Mouse (Mus musculus): ENCODE measurements around the gene Wipf1. TPM values are rescaled to one million over a fixed set of nuclear protein-coding genes. Genes with fewer than 3 reads are reported as not detected.

Wipf1 gene
- polyA plus RNA-seq, 1 experiment from 2014 or later: 3.4 TPM

DNA sequence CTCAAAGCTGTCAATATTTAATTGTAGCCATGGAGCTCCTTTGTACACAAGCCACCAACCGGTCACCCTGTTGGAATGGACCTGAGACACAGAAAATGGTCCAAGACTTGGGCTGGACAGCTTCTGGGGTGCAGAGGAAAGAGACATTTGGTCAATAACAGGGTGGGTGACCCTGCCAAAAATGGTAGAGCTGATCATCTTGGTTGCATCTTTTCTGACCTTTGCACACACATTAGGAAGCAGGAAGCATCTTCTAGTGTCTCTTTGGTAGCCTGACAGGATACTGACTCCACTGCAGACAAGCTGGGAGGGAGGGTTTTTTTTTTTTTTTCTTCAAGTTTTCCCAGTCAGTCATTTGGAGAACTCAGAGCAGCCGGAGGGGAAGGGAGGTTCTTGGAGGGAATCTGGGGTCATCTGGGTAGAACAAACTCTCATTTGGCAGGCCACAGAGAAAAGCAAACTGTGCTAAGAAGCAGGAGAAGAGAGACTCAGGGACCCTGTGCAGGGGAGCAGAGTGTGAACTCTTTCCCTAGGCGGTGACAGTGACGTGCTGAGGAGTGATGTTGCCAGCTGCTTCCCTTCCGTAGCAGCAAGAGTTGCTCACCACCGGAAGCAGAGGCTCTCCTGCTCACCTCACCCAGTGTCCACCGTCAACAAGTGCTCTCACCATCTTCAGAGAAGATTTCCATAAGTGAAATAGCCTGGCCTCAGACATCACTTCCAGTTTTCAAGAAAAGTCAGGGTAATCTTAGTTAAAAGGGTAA, 65.9 kb downstream of the Wipf1 start:
- Histone ChIP-seq H3K9me3 (replicated peaks) (no peaks in the 10 kb centered on the region), H3K36me3 (no peaks in the 10 kb centered on the region), H3K9ac (no peak overlapping the region), H3K27ac (peak overlapping the region; percentile 11; the same call in 1 of the 2 replicates), H3K4me1 (replicated peaks) (peaks cover 50% of the 10 kb centered on the region), H3K27me3 (no peaks in the 10 kb centered on the region), H3K4me3 (replicated peaks) (no peak overlapping the region), H3K4me2 (no peak overlapping the region)
- DNase-seq: no peak
- no peak for ATAC-seq (ENCODE audit: low read depth)
- WGBS (ENCODE audit: insufficient replicate concordance): 26% methylated on average over 7 of the region's 7 CpGs

- H3K9me3 ChIP-seq (replicated peaks): no peaks in the 10 kb centered on the region
Observed at GRCm38 (mm10) chr2:73462757-73463339, 66.7 kb downstream of the Wipf1 start.

DNA sequence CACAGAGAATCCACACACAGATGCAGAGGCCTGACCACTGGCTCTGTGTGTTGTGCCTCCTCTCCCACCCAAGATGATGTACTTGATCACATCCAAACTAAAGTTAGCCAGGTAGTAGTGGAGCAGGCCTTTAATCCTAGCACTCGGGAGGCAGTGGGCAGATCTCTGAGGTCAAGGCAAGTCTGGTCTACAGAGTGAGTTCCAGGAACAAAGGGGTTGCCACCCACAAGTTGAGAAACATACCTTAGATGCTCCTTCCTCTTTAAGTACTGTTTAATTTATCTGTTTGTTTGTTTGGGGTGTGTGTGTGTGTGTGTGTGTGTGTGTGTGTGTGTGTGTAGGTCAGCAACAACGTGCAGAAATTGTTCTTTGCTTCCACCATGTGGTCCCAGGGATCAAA, 67.3 kb downstream of the Wipf1 start:
- H3K9ac ChIP-seq: no peak overlapping the region
- peaks cover 53% of the 10 kb centered on the region for H3K4me1 ChIP-seq (replicated peaks)
- DNase-seq (no peak), ATAC-seq (ENCODE audit: low read depth) (no peak)
- H3K9me3 ChIP-seq (replicated peaks): no peaks in the 10 kb centered on the region
- WGBS (ENCODE audit: insufficient replicate concordance): 31% methylated on average over 2 of the region's 2 CpGs
- no peaks in the 10 kb centered on the region for H3K36me3 ChIP-seq
- no peak overlapping the region for H3K27ac ChIP-seq
- H3K27me3 ChIP-seq: no peaks in the 10 kb centered on the region
- no peak overlapping the region for H3K4me2 ChIP-seq
- H3K4me3 ChIP-seq (replicated peaks): no peak overlapping the region

More at GRCm38 (mm10) chr2:73462757-73463339, 66.7 kb downstream of the Wipf1 start:
- H3K27ac ChIP-seq: no peak overlapping the region
- H3K4me1 ChIP-seq (replicated peaks): peaks cover 50% of the 10 kb centered on the region
- WGBS (ENCODE audit: insufficient replicate concordance): 67% methylated on average over 12 of the region's 12 CpGs
- no peaks in the 10 kb centered on the region for H3K27me3 ChIP-seq
- no peak overlapping the region for H3K4me3 ChIP-seq (replicated peaks)
- H3K4me2 ChIP-seq: no peak overlapping the region
- H3K36me3 ChIP-seq: no peaks in the 10 kb centered on the region
- ATAC-seq (ENCODE audit: low read depth) (no peak), DNase-seq (no peak)
- H3K9ac ChIP-seq: no peak overlapping the region

- H3K4me3 ChIP-seq (replicated peaks): no peak overlapping the region
- no peak overlapping the region for H3K9ac ChIP-seq
- H3K4me1 ChIP-seq (replicated peaks): peaks cover 56% of the 10 kb centered on the region
- H3K36me3 ChIP-seq: no peaks in the 10 kb centered on the region
- ATAC-seq (ENCODE audit: low read depth) (no peak), DNase-seq (no peak)
- no peak overlapping the region for H3K4me2 ChIP-seq
- H3K27ac ChIP-seq: no peak overlapping the region
- 53% methylated on average over 3 of the region's 3 CpGs for WGBS (ENCODE audit: insufficient replicate concordance)
- no peaks in the 10 kb centered on the region for H3K27me3 ChIP-seq
- H3K9me3 ChIP-seq (replicated peaks): no peaks in the 10 kb centered on the region
Observed at GRCm38 (mm10) chr2:73460168-73460567, 69.4 kb downstream of the Wipf1 start.

- no peak overlapping the region for H3K9ac ChIP-seq
- H3K27ac ChIP-seq: no peak overlapping the region
- no peaks in the 10 kb centered on the region for H3K36me3 ChIP-seq
- no peaks in the 10 kb centered on the region for H3K9me3 ChIP-seq (replicated peaks)
- H3K4me1 ChIP-seq (replicated peaks): peaks cover 61% of the 10 kb centered on the region
- DNase-seq: no peak
- ATAC-seq (ENCODE audit: low read depth): no peak
- no peak overlapping the region for H3K4me2 ChIP-seq
- no peak overlapping the region for H3K4me3 ChIP-seq (replicated peaks)
- 62% methylated on average over 4 of the region's 4 CpGs for WGBS (ENCODE audit: insufficient replicate concordance)
- no peaks in the 10 kb centered on the region for H3K27me3 ChIP-seq
Observed at GRCm38 (mm10) chr2:73459607-73460153, 69.9 kb downstream of the Wipf1 start.

- Histone ChIP-seq H3K36me3 (no peaks in the 10 kb centered on the region), H3K4me1 (replicated peaks) (peaks cover 61% of the 10 kb centered on the region), H3K4me2 (no peak overlapping the region), H3K9me3 (replicated peaks) (no peaks in the 10 kb centered on the region), H3K9ac (no peak overlapping the region), H3K27me3 (no peaks in the 10 kb centered on the region), H3K27ac (no peak overlapping the region), H3K4me3 (replicated peaks) (no peak overlapping the region)
- ATAC-seq (ENCODE audit: low read depth) (no peak), DNase-seq (no peak)
- WGBS (ENCODE audit: insufficient replicate concordance): 83% methylated on average over 6 of the region's 6 CpGs
Observed at GRCm38 (mm10) chr2:73456886-73457285, 72.6 kb downstream of the Wipf1 start.

- Histone ChIP-seq H3K36me3 (no peaks in the 10 kb centered on the region), H3K27ac (no peak overlapping the region), H3K4me2 (no peak overlapping the region), H3K4me3 (replicated peaks) (no peak overlapping the region), H3K27me3 (no peaks in the 10 kb centered on the region), H3K4me1 (replicated peaks) (peaks cover 64% of the 10 kb centered on the region), H3K9ac (no peak overlapping the region), H3K9me3 (replicated peaks) (no peaks in the 10 kb centered on the region)
- ATAC-seq (ENCODE audit: low read depth) (no peak), DNase-seq (no peak)
- WGBS (ENCODE audit: insufficient replicate concordance): 77% methylated on average over 3 of the region's 3 CpGs
Observed at GRCm38 (mm10) chr2:73456154-73456553, 73.4 kb downstream of the Wipf1 start.

DNA sequence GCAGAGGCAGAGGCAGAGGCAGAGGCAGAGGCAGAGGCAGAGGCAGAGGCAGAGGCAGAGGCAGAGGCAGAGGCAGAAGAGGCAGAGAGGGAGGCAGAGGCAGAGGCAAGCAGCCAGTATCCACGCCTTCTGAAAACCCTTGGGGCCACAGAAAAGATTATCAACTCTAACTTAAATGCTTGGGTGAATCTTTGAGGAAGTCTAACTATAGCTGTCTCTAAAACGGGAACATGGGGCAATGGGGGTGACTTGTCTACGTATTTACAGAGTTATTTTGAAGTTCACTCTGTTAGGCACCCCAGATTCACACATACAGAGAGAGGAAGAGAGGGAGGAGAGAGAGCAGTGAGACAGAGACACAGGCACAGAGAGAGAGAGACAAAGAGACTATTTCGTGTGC, 74.0 kb downstream of the Wipf1 start:
- WGBS (ENCODE audit: insufficient replicate concordance): 38% methylated on average over 4 of the region's 4 CpGs
- Histone ChIP-seq H3K27ac (no peak overlapping the region), H3K36me3 (no peaks in the 10 kb centered on the region), H3K4me3 (replicated peaks) (no peak overlapping the region), H3K9me3 (replicated peaks) (no peaks in the 10 kb centered on the region), H3K9ac (no peak overlapping the region), H3K4me1 (replicated peaks) (peaks cover 66% of the 10 kb centered on the region), H3K4me2 (no peak overlapping the region), H3K27me3 (no peaks in the 10 kb centered on the region)
- no peak for ATAC-seq (ENCODE audit: low read depth)
- no peak for DNase-seq

- peak overlapping the region; percentile 45 for H3K4me2 ChIP-seq
- peak overlapping the region; percentile 67 for H3K27ac ChIP-seq
- DNase-seq: no peak
- WGBS (ENCODE audit: insufficient replicate concordance): 65% methylated on average over 13 of the region's 13 CpGs
- peak; percentile 79 for ATAC-seq (ENCODE audit: low read depth)
- H3K4me3 ChIP-seq (replicated peaks): peak overlapping the region; percentile 30; the same call in 1 of the 2 replicates
- H3K27me3 ChIP-seq: no peaks in the 10 kb centered on the region
- H3K9me3 ChIP-seq (replicated peaks): no peaks in the 10 kb centered on the region
- H3K9ac ChIP-seq: 0 out of 2 replicates have a peak overlapping the region, but pooled peaks have one; percentile 46
- no peaks in the 10 kb centered on the region for H3K36me3 ChIP-seq
- peaks cover 69% of the 10 kb centered on the region for H3K4me1 ChIP-seq (replicated peaks)
Observed at GRCm38 (mm10) chr2:73454682-73455081, 74.9 kb downstream of the Wipf1 start.

- Histone ChIP-seq H3K9me3 (replicated peaks) (no peaks in the 10 kb centered on the region), H3K9ac (peak overlapping the region; percentile 46; the same call in 1 of the 2 replicates), H3K27ac (peak overlapping the region; percentile 67), H3K4me3 (replicated peaks) (peak overlapping the region; percentile 30), H3K4me1 (replicated peaks) (peaks cover 66% of the 10 kb centered on the region), H3K4me2 (peak overlapping the region; percentile 45), H3K27me3 (no peaks in the 10 kb centered on the region), H3K36me3 (no peaks in the 10 kb centered on the region)
- ATAC-seq (ENCODE audit: low read depth) (no peak), DNase-seq (no peak)
- WGBS (ENCODE audit: insufficient replicate concordance): 55% methylated on average over 4 of the region's 4 CpGs
Observed at GRCm38 (mm10) chr2:73454186-73454585, 75.3 kb downstream of the Wipf1 start.

- no peaks in the 10 kb centered on the region for H3K27me3 ChIP-seq
- H3K4me2 ChIP-seq: peak overlapping the region; percentile 45
- H3K4me3 ChIP-seq (replicated peaks): no peak overlapping the region
- peak overlapping the region; percentile 46; the same call in 1 of the 2 replicates for H3K9ac ChIP-seq
- peak; percentile 70 for ATAC-seq (ENCODE audit: low read depth)
- H3K9me3 ChIP-seq (replicated peaks): no peaks in the 10 kb centered on the region
- peak; percentile 22 for DNase-seq
- peak overlapping the region; percentile 67 for H3K27ac ChIP-seq
- peaks cover 64% of the 10 kb centered on the region for H3K4me1 ChIP-seq (replicated peaks)
- WGBS (ENCODE audit: insufficient replicate concordance): 6% methylated on average over 4 of the region's 4 CpGs
- no peaks in the 10 kb centered on the region for H3K36me3 ChIP-seq
Observed at GRCm38 (mm10) chr2:73453717-73454116, 75.8 kb downstream of the Wipf1 start.
